Mouse (Mus musculus) retina, adult 2 months (tissue): ENCODE results near the gene Ugt1a8.
"Not testable (repeated sequence)": the region's sequence is repeated elsewhere in the genome, so short reads cannot be mapped to it uniquely, and the experiment has no call there.

Experiments
- DNase-seq: peaks from one replicate; pipeline ENCODE4 v3.0.0-alpha.2; 2012; ENCODE audit warnings: low read depth, low spot score

Gene Ugt1a8

DNA sequence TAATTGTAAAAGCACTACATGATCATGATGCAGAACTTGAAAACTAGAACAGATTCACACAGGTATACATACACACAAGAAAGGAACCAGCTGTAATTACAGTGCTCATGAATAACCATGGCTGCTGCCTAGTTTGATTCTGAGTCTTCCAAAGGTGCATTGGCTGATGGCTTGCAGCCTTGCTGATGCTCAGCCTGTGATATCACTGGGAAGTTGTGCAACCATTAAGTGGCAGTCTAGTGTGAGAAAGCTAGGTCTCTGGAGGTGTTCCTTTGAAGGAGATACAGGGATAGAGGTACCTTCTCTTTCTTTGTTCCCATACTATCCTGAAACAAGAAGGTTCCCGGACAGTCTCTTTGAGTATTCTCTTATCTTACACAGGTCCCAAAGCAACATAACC is 131.4 kb downstream of the Ugt1a8 start:
- no peak for DNase-seq

DNA sequence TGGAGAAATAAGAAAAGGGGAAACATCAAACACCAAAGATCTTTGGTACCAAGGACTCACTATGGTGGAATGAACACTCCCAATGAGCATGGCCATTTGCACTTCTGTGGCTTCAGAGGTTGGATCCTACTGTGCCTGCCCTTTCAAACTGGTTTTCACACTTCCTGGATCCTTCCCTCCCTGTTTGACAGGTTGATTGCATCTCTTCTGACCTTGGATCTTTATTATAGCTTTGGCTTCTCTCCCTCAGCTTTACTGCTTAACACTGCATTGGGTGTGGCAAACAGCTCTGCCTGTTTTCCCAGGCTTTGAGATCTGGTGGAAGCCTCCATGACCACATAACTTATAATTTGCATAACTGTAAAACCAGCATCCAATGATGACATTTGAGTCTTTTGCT is 132.7 kb downstream of the Ugt1a8 start:
- no peak for DNase-seq

DNA sequence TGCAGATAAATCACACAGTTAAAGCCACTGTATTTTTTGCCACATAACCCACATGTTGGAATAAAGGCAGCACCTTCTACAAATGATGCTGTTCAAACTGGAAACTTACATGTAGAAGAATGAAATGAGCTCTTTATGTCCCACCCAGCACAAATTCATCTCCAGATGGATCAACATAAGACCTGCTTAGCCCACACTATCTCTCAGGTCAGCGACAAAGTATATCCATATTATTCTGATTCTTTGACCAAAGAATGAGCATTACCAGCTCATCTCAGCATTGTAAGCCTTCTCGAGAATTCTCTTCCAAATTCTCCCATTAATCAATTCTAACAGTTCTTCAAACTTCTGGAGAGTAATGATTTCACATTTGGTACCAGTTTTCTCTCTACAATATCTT is 134.6 kb downstream of the Ugt1a8 start:
- DNase-seq: no peak

DNA sequence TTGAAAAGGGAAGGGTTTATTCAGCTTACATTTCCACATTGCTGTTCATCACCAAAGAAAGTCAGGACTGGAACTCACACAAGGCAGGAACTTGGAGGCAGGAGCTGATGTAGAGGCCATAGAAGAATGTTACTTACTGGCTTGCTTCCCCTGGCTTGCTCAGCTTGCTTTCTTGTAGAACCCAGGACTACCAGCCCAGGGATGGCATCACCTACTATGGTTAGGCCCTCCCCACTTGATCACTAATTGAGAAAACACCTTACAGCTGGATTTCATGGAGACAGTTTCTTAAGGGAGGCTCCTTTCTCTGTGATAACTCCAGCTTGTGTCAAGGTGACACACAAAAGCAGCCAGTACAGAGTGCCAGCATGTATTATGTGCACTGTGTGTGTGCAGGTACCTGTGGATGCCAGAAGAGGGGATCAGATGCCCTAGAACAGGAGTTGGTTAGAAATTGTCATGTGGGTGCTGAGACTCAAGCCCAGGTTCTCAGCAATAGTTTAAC is 135.4 kb downstream of the Ugt1a8 start:
- DNase-seq: not testable (repeated sequence)

GRCm38 (mm10) chr1:88223591-88223990 is 136.0 kb downstream of the Ugt1a8 start:
- DNase-seq: no peak

DNA sequence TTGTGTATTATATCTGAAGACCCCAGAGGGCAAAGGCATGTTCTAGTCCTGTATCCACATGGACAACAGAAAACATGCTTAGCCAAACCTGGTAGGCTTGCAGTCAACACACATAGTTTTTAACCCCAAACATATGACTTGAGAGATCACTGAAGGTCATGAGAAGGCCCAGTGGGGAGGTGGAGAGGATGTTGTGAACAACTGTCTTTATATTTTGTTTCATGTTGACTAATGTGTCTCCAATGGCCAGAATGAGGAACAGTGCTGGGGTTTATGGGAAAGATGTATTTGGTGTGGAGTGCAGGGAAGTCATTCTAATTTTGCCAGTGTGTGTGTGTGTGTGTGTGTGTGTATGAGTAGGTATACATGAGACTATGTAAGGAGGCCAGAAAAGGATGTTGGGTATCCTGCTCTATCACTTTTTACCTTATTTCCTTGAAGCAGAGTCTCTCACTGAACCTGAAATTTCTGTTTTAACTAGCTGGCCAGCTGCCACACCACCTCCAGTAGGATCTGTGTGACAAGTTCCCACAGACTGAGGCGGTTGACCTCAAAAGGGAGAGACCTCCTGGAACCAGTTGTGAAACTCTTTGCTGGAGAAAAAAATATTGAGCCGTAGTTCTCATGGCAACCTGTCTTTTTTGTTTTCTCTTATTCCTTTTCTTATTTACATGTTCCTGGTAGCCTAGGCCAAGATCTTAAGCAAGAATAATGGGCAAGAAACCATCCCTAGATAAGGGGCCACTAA is 136.6 kb downstream of the Ugt1a8 start:
- DNase-seq: no peak

- not testable (repeated sequence) for DNase-seq
These were observed 137.7 kb downstream of the Ugt1a8 start for GRCm38 (mm10) chr1:88225301-88225700.

DNA sequence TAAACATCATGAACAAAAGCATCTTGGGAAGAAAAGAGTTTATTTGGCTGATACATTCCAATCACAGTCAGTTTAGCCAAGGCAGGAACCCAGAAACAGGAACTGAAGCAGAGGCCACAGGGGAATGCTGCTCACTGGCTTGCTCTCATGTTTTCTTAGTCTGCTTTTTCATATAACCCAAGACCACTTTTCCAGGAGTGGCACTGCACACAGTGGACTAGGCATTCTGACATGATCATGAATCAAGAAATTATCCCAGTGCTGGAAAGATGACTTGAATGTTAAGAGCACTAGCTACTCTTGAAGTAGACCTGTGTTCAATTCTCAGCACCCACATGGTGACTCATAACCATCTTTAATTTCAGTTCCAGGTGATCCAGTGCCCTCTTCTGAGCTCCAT is 138.1 kb downstream of the Ugt1a8 start:
- no peak for DNase-seq

- no peak for DNase-seq
These were observed 139.2 kb downstream of the Ugt1a8 start, which contains the start of gene Mroh2a for GRCm38 (mm10) chr1:88226670-88227379. Mroh2a (plus strand) TSS chr1:88226986.

- DNase-seq: no peak
These were observed 139.9 kb downstream of the Ugt1a8 start for GRCm38 (mm10) chr1:88227482-88227881.

DNA sequence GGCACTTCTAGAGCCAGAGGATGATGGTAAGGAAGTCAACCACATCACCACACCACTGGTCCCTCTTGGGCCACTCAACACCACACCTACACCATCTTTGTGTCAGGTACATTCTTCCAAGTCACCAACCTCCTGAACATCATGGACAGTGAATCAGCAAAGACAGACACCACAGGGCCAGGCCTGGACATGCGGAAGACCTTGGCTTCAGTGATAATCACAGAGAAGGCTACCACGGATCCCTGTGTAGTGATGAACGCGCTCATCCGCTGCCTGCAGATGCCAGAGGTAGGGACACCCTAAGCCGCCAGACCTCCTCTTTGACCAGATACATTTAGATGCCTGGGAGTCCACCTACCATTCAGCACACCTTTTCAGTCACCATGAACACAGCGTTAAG is 140.5 kb downstream of the Ugt1a8 start:
- DNase-seq: no peak

GRCm38 (mm10) chr1:88229566-88229965 is 142.0 kb downstream of the Ugt1a8 start:
- no peak for DNase-seq

DNA sequence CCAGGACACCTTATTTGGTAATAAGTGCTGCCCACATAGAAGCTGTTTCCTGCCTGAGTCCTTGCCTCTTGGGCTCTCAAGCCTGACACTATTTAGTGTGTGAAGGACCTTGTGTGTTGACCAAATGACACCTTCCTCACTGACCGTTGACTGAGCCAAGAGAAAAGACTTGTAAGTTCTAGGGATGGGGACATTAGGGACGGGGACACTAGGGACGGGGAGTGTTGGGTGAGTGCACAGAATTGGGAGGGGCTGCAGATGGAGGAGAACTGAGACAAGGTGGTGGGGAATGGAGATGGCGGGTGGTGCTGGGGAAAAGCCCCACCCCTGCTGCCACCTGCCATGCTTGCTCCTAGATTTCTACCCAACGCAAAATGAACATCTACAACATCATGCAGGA is 142.4 kb downstream of the Ugt1a8 start:
- no peak for DNase-seq

DNA sequence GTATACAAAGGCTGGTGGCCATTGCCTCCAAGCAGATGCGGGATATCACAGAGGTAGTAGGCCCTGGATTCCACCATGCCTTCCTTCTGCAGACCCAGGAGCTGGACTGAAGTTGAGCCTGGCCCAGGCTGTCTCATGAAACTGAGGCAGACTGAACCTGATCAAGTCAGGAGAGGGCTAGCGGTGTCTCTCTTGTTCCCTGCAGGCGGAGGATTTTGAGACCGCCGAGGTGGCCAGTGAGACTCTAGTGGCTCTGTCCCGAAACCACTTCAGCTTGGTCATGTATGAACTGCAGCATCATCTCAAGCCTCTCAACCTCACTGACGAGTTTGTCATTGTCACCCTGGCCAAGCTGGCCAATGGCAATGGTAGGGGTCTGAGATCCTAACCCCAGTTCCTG is 142.8 kb downstream of the Ugt1a8 start:
- DNase-seq: no peak

- DNase-seq: no peak
These were observed 143.6 kb downstream of the Ugt1a8 start for GRCm38 (mm10) chr1:88230981-88231802.

DNA sequence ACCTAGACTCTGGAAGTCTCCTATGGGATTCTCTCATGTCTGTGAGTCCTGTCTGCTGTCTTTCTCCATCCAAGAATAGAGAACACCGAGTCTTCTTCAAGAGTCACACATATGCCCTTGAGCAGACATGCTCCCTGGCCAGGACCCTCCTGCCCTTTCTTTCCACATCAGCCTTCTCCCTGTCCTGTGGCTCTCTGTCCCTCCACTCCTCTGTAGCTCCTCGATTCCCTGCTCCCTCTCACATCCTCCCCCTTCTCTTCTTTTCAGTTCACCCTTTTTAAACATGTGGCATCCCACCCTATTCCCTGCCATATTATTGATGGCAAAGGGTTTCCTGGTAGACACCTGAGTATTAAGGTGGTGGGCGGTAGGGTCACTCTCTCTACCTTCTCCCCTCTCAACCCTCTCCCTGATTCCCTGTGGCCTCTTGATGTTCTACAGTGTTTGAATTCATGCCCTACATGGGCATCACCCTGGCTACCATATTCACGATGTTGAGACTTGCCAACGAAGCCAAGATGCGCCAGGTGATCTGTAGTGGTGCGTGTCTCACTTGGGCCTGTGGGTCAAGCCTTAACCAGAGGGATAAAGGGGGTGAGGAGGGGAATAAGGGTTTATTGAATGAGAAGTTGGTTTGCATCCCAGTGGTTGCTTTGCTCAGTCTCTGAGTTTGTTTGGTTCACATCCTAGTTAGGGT is 144.3 kb downstream of the Ugt1a8 start:
- DNase-seq: no peak

DNA sequence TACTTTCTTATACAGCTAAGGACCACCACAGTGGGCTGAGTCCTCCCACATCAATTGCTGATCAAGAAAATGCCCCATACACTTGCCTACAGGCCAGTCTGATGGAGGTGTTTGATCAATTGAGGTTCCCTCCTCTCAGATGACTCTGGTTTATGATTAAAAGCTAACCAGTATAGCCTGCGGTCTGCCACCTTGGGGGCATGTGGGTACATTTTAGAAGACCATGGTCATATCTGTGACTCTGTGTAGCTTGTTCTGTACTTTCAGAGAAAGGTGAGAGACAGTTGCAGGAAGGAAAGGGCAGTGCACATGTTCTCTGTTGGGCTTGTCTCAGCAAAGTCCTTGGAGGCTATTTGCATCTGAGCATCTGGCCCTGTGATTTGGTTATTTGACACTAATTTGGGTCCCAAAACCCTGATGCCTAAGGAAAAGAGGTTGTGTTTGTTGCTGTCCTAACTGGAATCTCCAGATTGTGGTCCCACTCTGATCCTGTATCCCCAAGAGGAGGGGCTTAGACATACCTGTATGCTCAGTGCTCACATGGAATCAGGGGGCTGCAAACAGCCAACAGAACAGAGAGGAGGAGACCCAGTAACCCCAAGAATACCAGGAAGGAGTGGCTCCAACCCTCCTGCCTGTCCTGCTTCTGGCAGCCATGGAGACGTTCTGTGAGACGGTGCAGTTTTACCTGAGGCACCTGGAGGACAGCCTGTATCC is 145.2 kb downstream of the Ugt1a8 start:
- DNase-seq: no peak

GRCm38 (mm10) chr1:88233421-88234247 is 146.0 kb downstream of the Ugt1a8 start:
- DNase-seq: no peak

DNA sequence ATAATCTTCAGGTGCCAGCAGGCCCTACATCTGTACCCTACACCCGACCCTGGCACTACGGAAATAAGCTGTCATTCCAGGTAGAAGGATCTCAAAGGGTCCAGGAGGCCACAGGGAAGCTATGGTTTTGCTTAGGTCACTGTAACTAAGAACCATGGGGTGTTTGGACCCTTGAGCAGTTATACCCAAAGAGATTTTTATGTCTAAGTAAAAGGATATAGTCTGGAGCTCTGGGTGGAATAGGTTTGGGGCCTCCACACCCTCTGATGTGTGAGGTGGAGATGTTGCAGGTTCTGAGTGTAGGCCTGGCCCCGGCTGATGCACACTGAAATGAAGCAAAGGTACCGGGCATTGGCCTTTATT is 146.6 kb downstream of the Ugt1a8 start:
- DNase-seq: no peak

- no peak for DNase-seq
These were observed 147.0 kb downstream of the Ugt1a8 start for GRCm38 (mm10) chr1:88234646-88235045.
